Mouse (Mus musculus) E14TG2a.4 (cell line): ENCODE measurements around the gene Ddx10.
A peak's percentile ranks its signal among the peaks of the same experiment; 100 is the strongest.

ENCODE experiments used
- H3K27me3 ChIP-seq: 2 replicates; pipeline ENCODE4 v1.6.1; 2014; ENCODE audit warnings: low read length, control low read depth; ENCODE audit not compliant: insufficient read depth
- H3K36me3 ChIP-seq: 2 replicates; pipeline ENCODE4 v1.6.1; 2014; ENCODE audit warnings: low read length, control low read depth; ENCODE audit not compliant: insufficient read depth
- H3K4me1 ChIP-seq: replicated peaks from 2 replicates; pipeline ENCODE4 v1.6.1; 2014; ENCODE audit warnings: low read depth, low read length, control low read depth
- H3K4me3 ChIP-seq: replicated peaks from 2 replicates; pipeline ENCODE4 v1.5.1; 2014; ENCODE audit warnings: mild to moderate bottlenecking, low read length
- H3K9me3 ChIP-seq: 2 replicates; pipeline ENCODE4 v1.6.1; 2014; ENCODE audit warnings: low read length, control low read depth
- CTCF ChIP-seq: conservative IDR thresholded peaks from 2 replicates; pipeline ENCODE4 v1.5.1; 2014; ENCODE audit warnings: low read length
- NANOG ChIP-seq: IDR thresholded peaks from 2 replicates; pipeline ENCODE4 v1.6.1; 2014; ENCODE audit warnings: borderline replicate concordance, low read length, mixed read lengths
- POU5F1 ChIP-seq: IDR thresholded peaks from 2 replicates; pipeline ENCODE4 v1.6.1; 2014; ENCODE audit warnings: low read length, borderline replicate concordance

Gene Ddx10

DNA sequence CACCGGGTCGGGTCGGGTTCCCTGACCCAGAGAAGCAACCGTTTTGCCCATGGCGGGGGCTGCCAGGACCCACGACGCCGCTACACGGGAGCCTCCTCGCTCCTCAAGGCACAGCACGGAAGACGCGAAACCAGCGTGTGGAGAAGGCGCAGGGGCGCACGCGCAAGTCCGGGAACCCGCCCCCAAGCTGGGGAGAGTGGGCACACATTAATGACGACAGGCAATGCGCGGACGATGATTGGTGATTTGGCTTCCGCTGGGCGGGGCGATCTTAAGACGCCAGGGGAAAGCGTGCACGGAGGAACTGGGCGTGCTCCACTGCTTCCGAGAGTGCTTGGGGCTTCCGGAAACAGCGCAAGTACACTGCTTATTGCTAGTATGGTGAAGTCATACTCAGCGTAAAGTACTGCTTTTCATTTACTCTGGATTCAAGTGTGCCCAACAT, at the start of gene Ddx10:
TSS of gene Ddx10 (minus strand) at position 101 of the 445 bp plus-strand sequence.
- Histone ChIP-seq H3K27me3 (no peaks in the 10 kb centered on the region; the same call in 1 of the 2 replicates), H3K36me3 (peaks cover 20% of the 10 kb centered on the region), H3K4me1 (peaks cover 20% of the 10 kb centered on the region), H3K4me3 (peak within 1 kb of the TSS; percentile 98), H3K9me3 (no peaks in the 10 kb centered on the region)
- TF ChIP-seq NANOG (no peak), POU5F1 (no peak), CTCF (no peak)

DNA sequence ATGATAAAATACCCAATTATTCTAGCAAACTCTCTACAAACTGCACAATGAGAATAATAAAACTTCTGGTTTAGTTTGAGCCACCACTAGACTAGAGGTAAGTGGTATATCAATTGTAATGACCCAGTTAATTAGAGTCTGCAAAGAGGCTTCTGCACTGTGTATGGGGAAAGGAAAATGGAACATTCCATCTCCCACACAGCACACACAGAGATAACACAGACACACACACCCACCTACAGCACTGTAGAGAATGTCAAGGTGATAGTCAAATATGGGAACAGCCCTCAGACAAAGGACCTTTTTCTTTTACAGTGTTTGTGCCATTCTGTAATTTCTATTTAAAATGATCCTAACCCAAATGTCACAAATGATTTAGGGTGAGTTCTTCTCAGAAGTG, 45.0 kb upstream of the Ddx10 start:
- no peak for TF ChIP-seq POU5F1
- no peak for TF ChIP-seq NANOG
- TF ChIP-seq CTCF: no peak
- H3K4me3 ChIP-seq: no peak overlapping the region
- H3K4me1 ChIP-seq: no peaks in the 10 kb centered on the region
- H3K9me3 ChIP-seq: no peaks in the 10 kb centered on the region
- no peaks in the 10 kb centered on the region for H3K27me3 ChIP-seq
- no peaks in the 10 kb centered on the region for H3K36me3 ChIP-seq

DNA sequence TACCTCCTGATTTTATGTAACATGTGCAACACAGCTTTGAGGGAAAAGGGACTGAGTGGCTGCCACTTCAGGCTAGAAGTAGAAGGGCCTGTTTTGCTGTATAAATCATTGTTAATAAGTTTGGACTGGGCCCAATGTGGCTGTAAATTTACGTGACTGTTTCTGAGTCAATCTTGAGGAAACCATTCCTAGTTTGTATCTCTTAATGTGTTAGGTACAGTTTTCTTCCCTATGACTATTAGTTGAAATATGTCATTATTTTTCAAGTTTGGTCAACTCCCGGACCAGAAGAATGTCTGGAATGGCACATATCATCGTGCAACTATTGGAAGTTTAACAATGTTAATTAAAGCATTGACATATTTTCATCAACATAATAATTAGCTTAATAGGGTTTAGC, 42.2 kb upstream of the Ddx10 start:
- no peak for TF ChIP-seq NANOG
- Histone ChIP-seq H3K9me3 (no peaks in the 10 kb centered on the region), H3K4me3 (no peak overlapping the region), H3K4me1 (no peaks in the 10 kb centered on the region), H3K27me3 (no peaks in the 10 kb centered on the region), H3K36me3 (no peaks in the 10 kb centered on the region)

DNA sequence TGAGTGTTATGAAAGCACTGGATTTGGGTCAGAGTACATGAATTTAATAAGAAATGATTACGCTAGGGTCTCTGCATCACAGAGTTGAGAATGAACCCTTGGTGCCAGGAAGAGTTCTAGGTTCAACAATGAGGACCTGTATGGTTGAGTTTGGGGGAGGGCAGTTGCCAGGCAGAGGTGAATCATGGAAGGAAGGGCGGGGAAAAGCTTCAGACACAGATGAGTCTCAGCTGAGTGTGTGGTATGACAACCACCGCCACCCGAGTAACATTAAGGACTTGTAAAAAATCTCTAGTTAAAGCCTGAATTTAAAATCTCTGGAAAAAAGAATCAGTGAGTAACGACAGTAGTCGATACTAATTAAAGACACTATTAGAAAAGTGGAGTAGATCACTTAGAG, 38.9 kb upstream of the Ddx10 start:
- Histone ChIP-seq H3K9me3 (no peaks in the 10 kb centered on the region), H3K4me1 (no peaks in the 10 kb centered on the region), H3K36me3 (no peaks in the 10 kb centered on the region), H3K4me3 (no peak overlapping the region), H3K27me3 (no peaks in the 10 kb centered on the region)
- TF ChIP-seq NANOG: no peak
- TF ChIP-seq CTCF: no peak
- TF ChIP-seq POU5F1: no peak

GRCm38 (mm10) chr9:53278997-53279396, 31.1 kb upstream of the Ddx10 start:
- Histone ChIP-seq H3K4me1 (peaks cover 6% of the 10 kb centered on the region; the same call in 1 of the 2 replicates), H3K36me3 (no peaks in the 10 kb centered on the region), H3K4me3 (no peak overlapping the region), H3K9me3 (no peaks in the 10 kb centered on the region), H3K27me3 (no peaks in the 10 kb centered on the region)
- no peak for TF ChIP-seq CTCF
- no peak for TF ChIP-seq POU5F1
- TF ChIP-seq NANOG: no peak

DNA sequence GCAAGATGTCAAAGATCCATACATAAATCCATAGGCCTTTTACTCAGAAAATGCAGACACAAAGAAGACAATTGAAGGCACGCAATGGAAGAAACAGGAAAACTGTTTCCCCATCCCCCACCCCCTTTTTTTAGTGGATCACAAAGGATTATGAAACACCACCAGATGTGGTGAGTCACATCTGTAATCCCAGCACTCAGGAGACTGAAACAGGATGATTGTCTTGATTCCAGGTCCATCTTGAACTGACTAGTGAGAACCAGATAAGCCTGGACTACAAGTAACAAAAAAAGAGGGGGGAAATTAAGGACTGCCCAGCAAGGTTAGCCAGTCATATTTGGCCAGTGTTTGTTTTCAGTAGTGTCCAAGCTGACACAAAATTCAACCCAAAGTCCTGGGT, 28.5 kb upstream of the Ddx10 start:
- TF ChIP-seq CTCF (no peak), POU5F1 (no peak), NANOG (no peak)
- H3K4me3 ChIP-seq: no peak overlapping the region
- peaks cover 9% of the 10 kb centered on the region for H3K4me1 ChIP-seq
- H3K27me3 ChIP-seq: no peaks in the 10 kb centered on the region
- H3K9me3 ChIP-seq: no peaks in the 10 kb centered on the region
- no peaks in the 10 kb centered on the region for H3K36me3 ChIP-seq

- no peaks in the 10 kb centered on the region for H3K36me3 ChIP-seq
- peaks cover 6% of the 10 kb centered on the region for H3K4me1 ChIP-seq
- no peak overlapping the region for H3K4me3 ChIP-seq
- TF ChIP-seq POU5F1: no peak
- no peak for TF ChIP-seq NANOG
- no peak for TF ChIP-seq CTCF
- no peaks in the 10 kb centered on the region for H3K9me3 ChIP-seq
- H3K27me3 ChIP-seq: no peaks in the 10 kb centered on the region
Measured at GRCm38 (mm10) chr9:53272714-53273113, 24.9 kb upstream of the Ddx10 start.

DNA sequence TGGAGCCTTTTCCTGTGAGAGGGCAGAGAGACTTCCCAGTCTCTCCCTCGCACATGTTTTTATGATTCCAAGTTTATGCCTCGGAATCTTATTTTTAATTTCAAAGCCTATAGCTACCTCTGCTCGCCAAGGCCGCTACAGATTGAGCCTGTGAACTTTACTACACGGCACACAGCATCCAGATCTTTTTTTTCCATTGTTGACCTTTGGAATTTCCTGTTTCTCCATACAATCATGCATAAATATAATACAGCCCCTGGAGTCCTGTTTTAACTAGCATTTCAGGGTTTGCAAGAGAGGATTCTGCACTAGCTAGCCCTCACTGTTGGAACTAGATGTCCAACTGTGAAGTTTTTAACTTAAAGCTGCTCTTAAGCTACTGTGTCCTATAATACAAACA, 24.4 kb upstream of the Ddx10 start:
- H3K27me3 ChIP-seq: no peaks in the 10 kb centered on the region
- H3K9me3 ChIP-seq: no peaks in the 10 kb centered on the region
- no peak overlapping the region for H3K4me3 ChIP-seq
- TF ChIP-seq POU5F1 (no peak), CTCF (no peak), NANOG (no peak)
- no peaks in the 10 kb centered on the region for H3K36me3 ChIP-seq
- H3K4me1 ChIP-seq: peaks cover 6% of the 10 kb centered on the region

DNA sequence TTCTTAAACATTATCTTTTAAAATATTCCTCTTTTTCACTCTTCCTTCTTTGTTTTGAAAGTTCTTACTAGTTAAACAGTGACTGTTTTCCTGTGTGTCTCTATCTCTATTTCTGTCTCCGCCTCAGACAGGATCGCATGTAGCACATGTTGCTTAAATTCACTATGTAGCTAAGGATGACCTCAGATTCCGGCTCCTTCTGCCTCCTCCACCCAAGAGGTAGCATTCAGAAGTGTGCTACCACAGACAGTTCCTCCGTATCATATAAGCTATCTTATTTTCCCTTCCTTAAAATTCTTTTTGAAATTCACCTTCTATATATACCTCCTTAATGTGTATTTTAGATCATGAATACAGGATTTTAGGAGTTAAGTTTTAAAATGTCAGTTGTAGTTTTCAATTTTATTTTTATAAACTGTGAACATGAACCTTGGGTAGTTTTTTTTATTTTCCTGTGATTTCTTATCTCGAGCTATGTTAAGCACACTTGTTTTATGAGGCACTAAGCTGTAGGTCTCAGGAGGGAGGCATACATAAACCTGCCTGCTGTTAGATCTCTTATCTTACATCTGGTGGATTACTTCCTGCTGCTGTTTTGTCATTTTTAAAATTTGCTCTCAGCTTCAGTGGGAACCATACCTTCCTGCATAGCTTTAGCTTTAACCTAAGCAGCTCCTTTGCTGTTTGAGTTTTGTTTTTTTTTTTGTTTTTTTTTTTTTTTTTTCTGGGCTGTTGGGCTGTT, 23.6 kb upstream of the Ddx10 start:
- H3K36me3 ChIP-seq: no peaks in the 10 kb centered on the region
- H3K9me3 ChIP-seq: no peaks in the 10 kb centered on the region
- H3K4me3 ChIP-seq: no peak overlapping the region
- TF ChIP-seq CTCF (no peak), POU5F1 (no peak), NANOG (no peak)
- peaks cover 9% of the 10 kb centered on the region for H3K4me1 ChIP-seq
- H3K27me3 ChIP-seq: no peaks in the 10 kb centered on the region
